Mouse (Mus musculus) embryo, embryonic 9.5 days (tissue): ENCODE data around the gene Fgfr2.

Experiments
- DNase-seq: peaks from one replicate; pipeline ENCODE4 v3.0.0-alpha.2; 2017; ENCODE audit errors: extremely low spot score

Fgfr2 gene

GRCm38 (mm10) chr7:130114436-130114835 is 3008.7 kb downstream of the Fgfr2 start:
- no peak for DNase-seq
